Mouse (Mus musculus): Measurements from ENCODE around the gene Gm11559.
"Not testable (repeated sequence)": the region's sequence is repeated elsewhere in the genome, so short reads cannot be mapped to it uniquely, and the experiment has no call there.

GRCm38 (mm10) chr11:99878887-99879286 lies 14.6 kb downstream of the Gm11559 start, which contains the start of gene Gm11567:
- TF ChIP-seq CTCF (IDR thresholded peaks at IDR 0.05; ENCODE audit: extremely low read depth, insufficient read length, insufficient replicate concordance, low read depth, low read length); POLR2A (IDR thresholded peaks at IDR 0.05; ENCODE audit: low read depth, low read length): not testable (repeated sequence)

All from small intestine, adult 2 months (tissue).